Mouse (Mus musculus): ENCODE measurements around the gene Pakap. TPM values are rescaled to one million over a fixed set of nuclear protein-coding genes. Genes with fewer than 3 reads are reported as not detected.

The Pakap gene
- polyA plus RNA-seq, 1 experiment from 2014 or later: 25.7 TPM

- Histone ChIP-seq H3K27ac (ENCODE audit: low read length) (no peak overlapping the region), H3K4me3 (replicated peaks; ENCODE audit: low read length) (no peak overlapping the region), H3K36me3 (ENCODE audit: control insufficient read depth, insufficient read depth, low read length) (no peaks in the 10 kb centered on the region), H3K9me3 (replicated peaks; ENCODE audit: control insufficient read depth, low read length) (no peaks in the 10 kb centered on the region), H3K27me3 (ENCODE audit: control insufficient read depth, insufficient read depth, low read length) (no peaks in the 10 kb centered on the region), H3K4me2 (ENCODE audit: low read depth, low read length) (no peak overlapping the region), H3K4me1 (ENCODE audit: control insufficient read depth, insufficient read depth, low read length) (no peaks in the 10 kb centered on the region), H3K9ac (ENCODE audit: low read length) (no peak overlapping the region)
- no peak for ATAC-seq (ENCODE audit: insufficient read depth, low FRiP score)
- whole genome bisulfite sequencing: 37% methylated on average over 7 of the region's 7 CpGs
Measured at GRCm38 (mm10) chr4:57720869-57721361, 152.9 kb downstream of the Pakap start.

- 86% methylated on average over 4 of the region's 4 CpGs for WGBS
- H3K9me3 ChIP-seq (replicated peaks; ENCODE audit: control insufficient read depth, low read length): no peaks in the 10 kb centered on the region
- no peak overlapping the region for H3K4me2 ChIP-seq (ENCODE audit: low read depth, low read length)
- H3K27me3 ChIP-seq (ENCODE audit: control insufficient read depth, insufficient read depth, low read length): no peaks in the 10 kb centered on the region
- H3K27ac ChIP-seq (ENCODE audit: low read length): no peak overlapping the region
- no peaks in the 10 kb centered on the region for H3K36me3 ChIP-seq (ENCODE audit: control insufficient read depth, insufficient read depth, low read length)
- no peak overlapping the region for H3K9ac ChIP-seq (ENCODE audit: low read length)
- ATAC-seq (ENCODE audit: insufficient read depth, low FRiP score): no peak
- no peak overlapping the region for H3K4me3 ChIP-seq (replicated peaks; ENCODE audit: low read length)
- H3K4me1 ChIP-seq (ENCODE audit: control insufficient read depth, insufficient read depth, low read length): no peaks in the 10 kb centered on the region
Measured at GRCm38 (mm10) chr4:57722296-57722695, 154.3 kb downstream of the Pakap start.

- no peak for ATAC-seq (ENCODE audit: insufficient read depth, low FRiP score)
- H3K4me3 ChIP-seq (replicated peaks; ENCODE audit: low read length): no peak overlapping the region
- no peak overlapping the region for H3K4me2 ChIP-seq (ENCODE audit: low read depth, low read length)
- no peaks in the 10 kb centered on the region for H3K9me3 ChIP-seq (replicated peaks; ENCODE audit: control insufficient read depth, low read length)
- H3K4me1 ChIP-seq (ENCODE audit: control insufficient read depth, insufficient read depth, low read length): no peaks in the 10 kb centered on the region
- H3K9ac ChIP-seq (ENCODE audit: low read length): no peak overlapping the region
- WGBS: 71% methylated on average over 2 of the region's 2 CpGs
- no peaks in the 10 kb centered on the region for H3K27me3 ChIP-seq (ENCODE audit: control insufficient read depth, insufficient read depth, low read length)
- no peaks in the 10 kb centered on the region for H3K36me3 ChIP-seq (ENCODE audit: control insufficient read depth, insufficient read depth, low read length)
- H3K27ac ChIP-seq (ENCODE audit: low read length): no peak overlapping the region
Measured at GRCm38 (mm10) chr4:57723659-57724058, 155.7 kb downstream of the Pakap start.

GRCm38 (mm10) chr4:57725569-57725968 lies 157.6 kb downstream of the Pakap start:
- Histone ChIP-seq H3K9ac (ENCODE audit: low read length) (no peak overlapping the region), H3K4me2 (ENCODE audit: low read depth, low read length) (no peak overlapping the region), H3K4me1 (ENCODE audit: control insufficient read depth, insufficient read depth, low read length) (no peaks in the 10 kb centered on the region), H3K36me3 (ENCODE audit: control insufficient read depth, insufficient read depth, low read length) (no peaks in the 10 kb centered on the region), H3K9me3 (replicated peaks; ENCODE audit: control insufficient read depth, low read length) (no peaks in the 10 kb centered on the region), H3K4me3 (replicated peaks; ENCODE audit: low read length) (no peak overlapping the region), H3K27ac (ENCODE audit: low read length) (no peak overlapping the region), H3K27me3 (ENCODE audit: control insufficient read depth, insufficient read depth, low read length) (no peaks in the 10 kb centered on the region)
- ATAC-seq (ENCODE audit: insufficient read depth, low FRiP score): no peak
- WGBS: 79% methylated on average over 1 of the region's 1 CpGs

GRCm38 (mm10) chr4:57728611-57729183 lies 160.7 kb downstream of the Pakap start:
- Histone ChIP-seq H3K36me3 (ENCODE audit: control insufficient read depth, insufficient read depth, low read length) (no peaks in the 10 kb centered on the region), H3K4me2 (ENCODE audit: low read depth, low read length) (no peak overlapping the region), H3K4me3 (replicated peaks; ENCODE audit: low read length) (no peak overlapping the region), H3K27ac (ENCODE audit: low read length) (no peak overlapping the region), H3K27me3 (ENCODE audit: control insufficient read depth, insufficient read depth, low read length) (no peaks in the 10 kb centered on the region), H3K4me1 (ENCODE audit: control insufficient read depth, insufficient read depth, low read length) (no peaks in the 10 kb centered on the region), H3K9ac (ENCODE audit: low read length) (no peak overlapping the region), H3K9me3 (replicated peaks; ENCODE audit: control insufficient read depth, low read length) (no peaks in the 10 kb centered on the region)
- ATAC-seq (ENCODE audit: insufficient read depth, low FRiP score): no peak
- 87% methylated on average over 4 of the region's 4 CpGs for WGBS

- WGBS: 87% methylated on average over 6 of the region's 6 CpGs
- H3K27ac ChIP-seq (ENCODE audit: low read length): no peak overlapping the region
Measured at GRCm38 (mm10) chr4:57730047-57730446, 162.1 kb downstream of the Pakap start.

GRCm38 (mm10) chr4:57730801-57731598 lies 163.0 kb downstream of the Pakap start:
- H3K27ac ChIP-seq (ENCODE audit: low read length): no peak overlapping the region
- ATAC-seq (ENCODE audit: insufficient read depth, low FRiP score): no peak
- H3K9me3 ChIP-seq (replicated peaks; ENCODE audit: control insufficient read depth, low read length): no peaks in the 10 kb centered on the region
- WGBS: 77% methylated on average over 11 of the region's 11 CpGs
- H3K36me3 ChIP-seq (ENCODE audit: control insufficient read depth, insufficient read depth, low read length): no peaks in the 10 kb centered on the region
- H3K4me3 ChIP-seq (replicated peaks; ENCODE audit: low read length): no peak overlapping the region
- H3K9ac ChIP-seq (ENCODE audit: low read length): no peak overlapping the region
- H3K27me3 ChIP-seq (ENCODE audit: control insufficient read depth, insufficient read depth, low read length): no peaks in the 10 kb centered on the region
- no peak overlapping the region for H3K4me2 ChIP-seq (ENCODE audit: low read depth, low read length)
- H3K4me1 ChIP-seq (ENCODE audit: control insufficient read depth, insufficient read depth, low read length): no peaks in the 10 kb centered on the region

More at GRCm38 (mm10) chr4:57730047-57730446, 162.1 kb downstream of the Pakap start:
- Histone ChIP-seq H3K27me3 (ENCODE audit: control insufficient read depth, insufficient read depth, low read length) (no peaks in the 10 kb centered on the region), H3K9me3 (replicated peaks; ENCODE audit: control insufficient read depth, low read length) (no peaks in the 10 kb centered on the region), H3K4me3 (replicated peaks; ENCODE audit: low read length) (no peak overlapping the region), H3K4me2 (ENCODE audit: low read depth, low read length) (no peak overlapping the region), H3K9ac (ENCODE audit: low read length) (no peak overlapping the region), H3K4me1 (ENCODE audit: control insufficient read depth, insufficient read depth, low read length) (no peaks in the 10 kb centered on the region), H3K36me3 (ENCODE audit: control insufficient read depth, insufficient read depth, low read length) (no peaks in the 10 kb centered on the region)
- ATAC-seq (ENCODE audit: insufficient read depth, low FRiP score): no peak

- WGBS: 71% methylated on average over 5 of the region's 5 CpGs
- no peak for ATAC-seq (ENCODE audit: insufficient read depth, low FRiP score)
- no peak overlapping the region for H3K4me3 ChIP-seq (replicated peaks; ENCODE audit: low read length)
- no peak overlapping the region for H3K27ac ChIP-seq (ENCODE audit: low read length)
- H3K4me1 ChIP-seq (ENCODE audit: control insufficient read depth, insufficient read depth, low read length): no peaks in the 10 kb centered on the region
- no peak overlapping the region for H3K9ac ChIP-seq (ENCODE audit: low read length)
- no peaks in the 10 kb centered on the region for H3K9me3 ChIP-seq (replicated peaks; ENCODE audit: control insufficient read depth, low read length)
- no peak overlapping the region for H3K4me2 ChIP-seq (ENCODE audit: low read depth, low read length)
- no peaks in the 10 kb centered on the region for H3K27me3 ChIP-seq (ENCODE audit: control insufficient read depth, insufficient read depth, low read length)
- no peaks in the 10 kb centered on the region for H3K36me3 ChIP-seq (ENCODE audit: control insufficient read depth, insufficient read depth, low read length)
Measured at GRCm38 (mm10) chr4:57732351-57732750, 164.4 kb downstream of the Pakap start.

- Histone ChIP-seq H3K4me3 (replicated peaks; ENCODE audit: low read length) (no peak overlapping the region), H3K9ac (ENCODE audit: low read length) (no peak overlapping the region), H3K27me3 (ENCODE audit: control insufficient read depth, insufficient read depth, low read length) (no peaks in the 10 kb centered on the region), H3K27ac (ENCODE audit: low read length) (no peak overlapping the region), H3K4me1 (ENCODE audit: control insufficient read depth, insufficient read depth, low read length) (no peaks in the 10 kb centered on the region), H3K36me3 (ENCODE audit: control insufficient read depth, insufficient read depth, low read length) (no peaks in the 10 kb centered on the region), H3K9me3 (replicated peaks; ENCODE audit: control insufficient read depth, low read length) (no peaks in the 10 kb centered on the region), H3K4me2 (ENCODE audit: low read depth, low read length) (no peak overlapping the region)
- no peak for ATAC-seq (ENCODE audit: insufficient read depth, low FRiP score)
- WGBS: 63% methylated on average over 3 of the region's 3 CpGs
Measured at GRCm38 (mm10) chr4:57733445-57733844, 165.5 kb downstream of the Pakap start.

All from stomach, embryonic 16.5 days (tissue).